Mouse (Mus musculus): ENCODE data around the gene 4930435E12Rik. TPM values are rescaled to one million over a fixed set of nuclear protein-coding genes. Genes with fewer than 3 reads are reported as not detected.

4930435E12Rik gene
- total and polyA plus RNA-seq, 3 experiments: not detected

Other genes starting within 250 kb of the 4930435E12Rik start
- 0.03 and 0.04 TPM in 2 replicates for gene Arhgap31, start 115.5 kb downstream of the 4930435E12Rik start, total RNA-seq (2012; rRNA removed)
- gene Arhgap31, start 115.5 kb downstream of the 4930435E12Rik start, polyA plus RNA-seq (2012; ENCODE audit: insufficient read depth in 1 of 2, insufficient read length in 2 of 2, low read depth in 1 of 2, low replicate concordance in 2 of 2, missing spikeins in 1 of 2): under 1 TPM in 1 of 2 experiments, not detected in 1; 0.01 TPM
- gene B4galt4, start 86.5 kb downstream of the 4930435E12Rik start, total RNA-seq (2012; rRNA removed): not detected in 2 replicates
- not detected for gene B4galt4, start 86.5 kb downstream of the 4930435E12Rik start, polyA plus RNA-seq (2012; ENCODE audit: insufficient read depth in 1 of 2, insufficient read length in 2 of 2, low read depth in 1 of 2, low replicate concordance in 2 of 2, missing spikeins in 1 of 2)
- not detected in 2 replicates for gene Upk1b, start 28.4 kb downstream of the 4930435E12Rik start, total RNA-seq (2012; rRNA removed)
- not detected for gene Upk1b, start 28.4 kb downstream of the 4930435E12Rik start, polyA plus RNA-seq (2012; ENCODE audit: insufficient read depth in 1 of 2, insufficient read length in 2 of 2, low read depth in 1 of 2, low replicate concordance in 2 of 2, missing spikeins in 1 of 2)
- not detected in 2 replicates for gene Igsf11, start 63.9 kb upstream of the 4930435E12Rik start, total RNA-seq (2012; rRNA removed)
- not detected for gene Igsf11, start 63.9 kb upstream of the 4930435E12Rik start, polyA plus RNA-seq (2012; ENCODE audit: insufficient read depth in 1 of 2, insufficient read length in 2 of 2, low read depth in 1 of 2, low replicate concordance in 2 of 2, missing spikeins in 1 of 2)

Measured in MEL (cell line).